Mouse (Mus musculus): ENCODE data around the gene Morc1.

GRCm38 (mm10) chr16:48537108-48537507 is 106.1 kb downstream of the Morc1 start:
- TF ChIP-seq CTCF (conservative IDR thresholded peaks at IDR 0.05 in 1 of 2, IDR thresholded peaks at IDR 0.05 in 1 of 2; ENCODE audit: low read depth in 2 of 2, low read length in 2 of 2) (no peak), MYC (IDR thresholded peaks at IDR 0.05; ENCODE audit: low read depth, low read length) (no peak), POLR2AphosphoS2 (IDR thresholded peaks at IDR 0.05; ENCODE audit: low read depth, low read length) (no peak), MAX (IDR thresholded peaks at IDR 0.05; ENCODE audit: low read length) (no peak), MAFK (IDR thresholded peaks at IDR 0.05; ENCODE audit: insufficient replicate concordance, low read length) (no peak), NELFE (IDR thresholded peaks at IDR 0.05; ENCODE audit: low read depth, low read length) (no peak), ELF1 (IDR thresholded peaks at IDR 0.05; ENCODE audit: low read depth, low read length) (no peak)
